Mouse (Mus musculus): Measurements from ENCODE around the gene Olfm4.

The Olfm4 gene

GRCm38 (mm10) chr14:80029297-80030001, 45.6 kb downstream of the Olfm4 start:
- DNase-seq (ENCODE audit: low spot score): no peak

GRCm38 (mm10) chr14:80039645-80040272, 55.9 kb downstream of the Olfm4 start:
- no peak for DNase-seq (ENCODE audit: low spot score)

GRCm38 (mm10) chr14:80046104-80046734, 62.3 kb downstream of the Olfm4 start:
- DNase-seq (ENCODE audit: low spot score): no peak

- peak; percentile 19 for DNase-seq (ENCODE audit: low spot score)
These were observed 63.7 kb downstream of the Olfm4 start for GRCm38 (mm10) chr14:80047368-80048101.

- DNase-seq (ENCODE audit: low spot score): no peak
These were observed 71.8 kb downstream of the Olfm4 start for GRCm38 (mm10) chr14:80055725-80056124.

GRCm38 (mm10) chr14:80061686-80062085, 77.8 kb downstream of the Olfm4 start:
- no peak for DNase-seq (ENCODE audit: low spot score)

GRCm38 (mm10) chr14:80062896-80063295, 79.0 kb downstream of the Olfm4 start:
- DNase-seq (ENCODE audit: low spot score): no peak

GRCm38 (mm10) chr14:80070580-80070979, 86.7 kb downstream of the Olfm4 start:
- DNase-seq (ENCODE audit: low spot score): no peak

Data from embryo, embryonic 10 days (tissue).